Mouse (Mus musculus) bone marrow, adult 2 months (tissue): ENCODE measurements at regions not wholly inside any gene's neighbourhood (a gene's known extent, or its start where the extent isn't known, plus 50 kb on each side); places are given as distances from the start of the nearest gene placed in this dataset.

Experiments used
- H3K27ac ChIP-seq: fragments of 200-500 bp; 2 replicates; pipeline ENCODE4 v1.5.1; 2012; ENCODE audit warnings: low read depth, mild to moderate bottlenecking, control low read depth, inconsistent platforms, low read length; ENCODE audit not compliant: control insufficient read depth, poor library complexity, insufficient read depth
- H3K4me1 ChIP-seq: fragments of 200-500 bp; 2 replicates; pipeline ENCODE4 v1.6.1; 2011; ENCODE audit warnings: low read length; ENCODE audit not compliant: control insufficient read depth, insufficient read depth
- H3K4me3 ChIP-seq: fragments of 200-500 bp; replicated peaks from 2 replicates; pipeline ENCODE3; 2011; ENCODE audit warnings: mild to moderate bottlenecking, low read depth, low read length, control low read depth; ENCODE audit not compliant: control insufficient read depth
- CTCF ChIP-seq: fragments of 200-500 bp; IDR thresholded peaks from 2 replicates; pipeline ENCODE4 v1.5.1; 2011; ENCODE audit warnings: low read length, control low read depth; ENCODE audit not compliant: control insufficient read depth, insufficient read depth
- POLR2A ChIP-seq: fragments of 200-500 bp; IDR thresholded peaks from 2 replicates; pipeline ENCODE4 v1.6.1; 2011; ENCODE audit warnings: low read depth, mild to moderate bottlenecking, control low read depth, low read length, borderline replicate concordance; ENCODE audit not compliant: control insufficient read depth
- WGBS: fragments of 180-500 bp; shearing (Covaris S2); methylation state at CpG from one replicate; pipeline ENCODE4 v1.1.7; 2018; 5-methylcytosine and 5-hydroxymethylcytosine counted together

DNA sequence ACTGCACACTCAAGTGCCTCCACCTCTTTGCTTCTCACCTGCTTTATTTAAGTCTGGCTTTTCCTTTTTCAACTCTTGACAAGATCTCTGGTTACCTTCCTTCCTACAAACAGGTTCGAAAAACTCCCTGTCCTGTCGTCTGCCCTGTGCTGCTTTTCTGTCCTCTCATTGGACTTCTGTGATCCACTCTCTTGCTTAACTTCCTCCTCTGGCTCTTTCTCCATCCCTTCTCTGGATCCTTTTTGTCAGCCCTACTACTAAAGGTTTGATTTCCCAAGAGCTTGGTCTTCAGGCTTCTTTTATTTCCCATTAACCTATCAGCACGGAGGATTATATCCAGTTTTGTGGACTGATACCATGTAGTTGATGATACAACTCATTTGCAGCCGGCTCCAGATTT lies 149.8 kb downstream of the Satb1 start:
- Histone ChIP-seq H3K27ac (no peak overlapping the region), H3K4me1 (no peaks in the 10 kb centered on the region), H3K4me3 (no peak overlapping the region)
- WGBS = 53% methylated on average over 4 of the region's 4 CpGs
- TF ChIP-seq CTCF = no peak
- no peak for TF ChIP-seq POLR2A

DNA sequence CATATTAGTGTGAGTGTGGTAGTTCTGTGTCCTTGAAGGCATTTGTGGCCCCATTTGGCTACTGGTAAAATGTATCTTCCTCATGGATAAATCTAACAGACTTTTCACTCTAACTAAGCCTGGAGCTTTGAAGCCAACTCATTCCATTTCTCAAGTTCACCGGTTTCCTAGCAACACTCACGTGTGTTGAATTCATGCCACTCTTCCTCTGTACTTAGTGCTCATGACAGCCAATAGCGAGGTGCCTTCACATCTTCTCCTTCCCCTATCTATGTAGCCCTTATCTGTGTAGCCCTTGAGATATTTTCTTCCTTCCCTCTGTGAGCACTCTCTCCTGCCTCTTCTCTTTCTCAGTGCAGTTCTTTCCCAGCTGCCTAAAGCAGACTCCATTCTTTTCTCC lies 150.7 kb downstream of the Satb1 start:
- Histone ChIP-seq H3K4me1 (no peaks in the 10 kb centered on the region), H3K4me3 (no peak overlapping the region), H3K27ac (no peak overlapping the region)
- TF ChIP-seq POLR2A (no peak), CTCF (no peak)
- 57% methylated on average over 3 of the region's 3 CpGs for WGBS

DNA sequence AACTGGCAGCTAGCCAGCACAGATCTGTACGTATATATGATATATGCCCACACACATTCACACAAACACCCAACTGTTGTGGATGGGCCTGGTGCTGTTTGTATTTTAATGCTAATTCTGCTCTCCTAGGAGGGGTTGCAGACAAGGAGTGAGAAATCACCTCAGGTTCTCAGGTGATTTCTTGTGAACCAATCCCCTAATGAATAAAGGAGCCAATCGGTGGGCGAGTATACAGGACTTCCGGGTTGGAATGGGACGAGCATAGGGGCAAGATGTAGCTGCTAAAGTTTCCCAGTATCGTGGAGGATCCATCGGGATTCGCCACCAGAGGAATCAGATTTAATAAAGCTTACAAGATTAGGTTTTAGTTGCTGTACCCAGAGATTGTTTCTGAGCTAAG lies 155.6 kb downstream of the Satb1 start:
- no peak overlapping the region for H3K27ac ChIP-seq
- TF ChIP-seq CTCF (no peak), POLR2A (no peak)
- no peaks in the 10 kb centered on the region for H3K4me1 ChIP-seq
- 84% methylated on average over 8 of the region's 8 CpGs for WGBS
- H3K4me3 ChIP-seq = no peak overlapping the region

DNA sequence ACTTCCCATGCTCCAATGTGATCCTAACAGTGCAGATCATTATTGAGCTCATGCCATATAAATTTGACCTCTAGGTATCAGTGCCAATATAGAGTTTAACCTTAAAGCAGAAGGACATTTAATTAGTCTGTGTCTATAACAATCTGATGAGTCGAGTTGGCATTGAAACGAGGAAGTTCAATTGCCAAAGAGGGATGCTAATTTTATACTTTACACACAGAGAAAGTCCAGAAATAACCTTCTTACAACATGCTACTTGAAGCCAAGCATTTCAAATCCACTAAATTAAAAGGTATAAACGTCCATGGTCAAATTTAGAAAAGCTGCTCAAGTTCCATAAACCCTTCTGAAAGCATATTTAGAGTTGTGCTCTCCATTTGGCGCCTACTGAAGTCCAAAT lies 174.7 kb downstream of the Satb1 start:
- WGBS = 21% methylated on average over 4 of the region's 4 CpGs
- Histone ChIP-seq H3K4me1 (no peaks in the 10 kb centered on the region), H3K27ac (no peak overlapping the region), H3K4me3 (no peak overlapping the region)
- TF ChIP-seq CTCF (no peak), POLR2A (no peak)

DNA sequence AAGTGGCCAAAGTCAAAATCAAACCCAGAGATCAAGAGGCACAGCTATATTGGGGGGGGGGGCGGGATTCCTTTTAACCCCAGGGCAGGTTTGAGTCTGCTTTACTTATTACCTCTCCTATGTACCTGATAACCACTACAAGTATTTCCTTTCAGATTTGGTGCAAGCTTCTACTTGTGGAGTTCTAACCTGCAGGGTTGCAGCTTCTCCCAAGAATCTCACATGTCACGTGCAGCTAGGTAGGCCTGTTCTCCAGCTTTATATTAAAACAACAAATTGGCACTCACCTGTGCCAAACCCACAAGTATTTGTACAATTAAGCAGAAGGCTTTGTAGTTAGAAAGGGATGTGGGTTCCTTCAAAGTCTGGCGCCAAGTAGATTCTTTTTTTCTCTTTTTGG lies 179.2 kb downstream of the Satb1 start:
- 80% methylated on average over 3 of the region's 3 CpGs for WGBS
- H3K4me1 ChIP-seq = no peaks in the 10 kb centered on the region
- TF ChIP-seq CTCF (no peak), POLR2A (no peak)
- no peak overlapping the region for H3K27ac ChIP-seq
- no peak overlapping the region for H3K4me3 ChIP-seq

DNA sequence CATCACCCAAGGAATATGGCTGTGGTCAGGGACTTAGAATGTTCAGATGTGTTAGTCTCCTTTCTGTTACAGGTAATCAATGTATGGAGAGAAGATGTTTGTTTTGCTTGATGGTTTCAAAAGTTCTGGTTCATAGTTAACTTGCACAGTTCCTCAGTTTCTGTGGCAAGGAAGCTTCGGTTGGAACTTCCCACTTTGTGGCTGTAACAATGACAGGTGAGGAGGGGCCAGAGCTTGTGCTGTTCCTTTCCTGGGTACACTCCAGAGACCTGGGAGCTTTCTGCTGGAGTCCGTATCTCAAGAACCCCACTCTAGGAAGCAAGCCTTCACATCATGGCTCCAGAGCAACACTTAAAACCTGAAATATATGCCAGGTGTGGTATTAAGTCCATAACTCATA lies 181.2 kb downstream of the Satb1 start:
- H3K4me1 ChIP-seq = no peaks in the 10 kb centered on the region
- WGBS = 11% methylated on average over 2 of the region's 2 CpGs
- no peak overlapping the region for H3K4me3 ChIP-seq
- TF ChIP-seq POLR2A (no peak), CTCF (no peak)
- no peak overlapping the region for H3K27ac ChIP-seq

DNA sequence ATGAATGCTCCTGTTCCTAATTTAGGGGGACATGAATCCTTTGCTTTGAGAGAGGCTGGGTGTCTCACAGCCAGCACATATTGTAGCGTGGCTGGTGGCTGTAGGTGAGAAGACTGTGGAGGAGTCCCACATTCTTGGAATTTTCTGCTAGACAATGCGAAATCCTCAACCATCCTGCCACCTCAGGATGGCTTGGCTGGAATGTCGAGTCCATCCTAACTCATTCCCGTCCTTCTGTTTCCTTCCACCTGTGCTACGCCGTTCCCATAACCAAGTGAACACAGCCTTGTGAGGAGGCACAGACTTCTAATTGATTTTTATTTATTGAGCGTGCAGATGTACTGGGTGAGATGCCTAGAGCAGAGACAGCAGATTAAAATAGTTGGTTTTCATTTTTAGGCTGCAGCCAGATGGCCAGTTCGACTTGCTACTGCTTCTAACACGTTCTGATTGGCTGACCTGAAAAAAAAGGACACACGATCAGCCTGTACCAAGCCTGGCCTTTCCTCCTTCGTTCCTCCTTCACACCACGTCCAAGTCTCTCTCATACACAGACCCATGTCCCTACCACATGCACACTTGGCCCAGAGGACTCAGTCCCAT lies 183.8 kb downstream of the Satb1 start:
- Histone ChIP-seq H3K4me1 (no peaks in the 10 kb centered on the region), H3K27ac (no peak overlapping the region), H3K4me3 (no peak overlapping the region)
- TF ChIP-seq CTCF (no peak), POLR2A (no peak)
- 81% methylated on average over 12 of the region's 12 CpGs for WGBS

DNA sequence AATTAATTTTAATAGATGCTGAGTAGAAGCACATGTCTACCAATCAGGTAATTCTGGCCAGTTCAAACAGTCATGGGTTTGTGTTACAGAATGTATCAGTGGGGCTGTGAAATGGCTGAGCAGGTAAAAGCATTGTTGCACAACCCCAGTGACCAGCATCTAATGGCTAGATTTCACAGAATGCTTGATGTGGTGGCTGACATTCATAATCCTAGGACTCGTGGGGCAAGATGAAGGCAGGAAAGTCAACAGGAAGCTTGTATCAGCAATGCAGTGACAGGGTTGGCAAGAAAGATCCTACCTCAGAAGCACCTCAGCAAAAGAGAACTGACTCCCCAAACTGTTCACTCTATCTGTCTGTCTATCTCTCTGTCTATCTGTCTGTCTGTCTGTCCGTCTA lies 186.7 kb downstream of the Satb1 start:
- no peak for TF ChIP-seq CTCF
- H3K27ac ChIP-seq = no peak overlapping the region
- 49% methylated on average over 2 of the region's 2 CpGs for WGBS
- no peaks in the 10 kb centered on the region for H3K4me1 ChIP-seq
- no peak overlapping the region for H3K4me3 ChIP-seq

DNA sequence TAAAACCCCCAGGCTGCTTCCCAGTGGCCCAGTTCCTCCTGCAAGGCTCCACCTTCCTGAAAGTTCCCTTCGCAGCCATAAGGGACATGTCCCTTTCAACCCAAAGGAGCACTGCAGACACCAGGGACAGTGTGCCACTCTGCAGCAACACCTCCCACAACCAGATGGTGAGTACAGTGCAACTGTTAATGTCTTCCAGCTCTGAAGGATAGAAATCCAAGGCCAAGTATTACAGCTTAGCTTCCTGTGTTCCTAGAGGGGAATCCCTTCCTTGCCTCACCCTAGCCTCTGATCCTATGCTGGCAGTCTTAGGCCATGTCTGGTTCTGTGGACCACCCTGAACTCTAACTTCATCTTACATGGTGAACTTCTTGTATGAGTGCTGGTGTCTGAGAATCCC lies 187.2 kb downstream of the Satb1 start:
- no peak overlapping the region for H3K27ac ChIP-seq
- 60% methylated on average over 1 of the region's 1 CpGs for WGBS

More for the DNA sequence above, 187.2 kb downstream of the Satb1 start:
- TF ChIP-seq POLR2A (no peak), CTCF (no peak)
- no peak overlapping the region for H3K4me3 ChIP-seq
- H3K4me1 ChIP-seq = no peaks in the 10 kb centered on the region
